In the genomic region with DNA sequence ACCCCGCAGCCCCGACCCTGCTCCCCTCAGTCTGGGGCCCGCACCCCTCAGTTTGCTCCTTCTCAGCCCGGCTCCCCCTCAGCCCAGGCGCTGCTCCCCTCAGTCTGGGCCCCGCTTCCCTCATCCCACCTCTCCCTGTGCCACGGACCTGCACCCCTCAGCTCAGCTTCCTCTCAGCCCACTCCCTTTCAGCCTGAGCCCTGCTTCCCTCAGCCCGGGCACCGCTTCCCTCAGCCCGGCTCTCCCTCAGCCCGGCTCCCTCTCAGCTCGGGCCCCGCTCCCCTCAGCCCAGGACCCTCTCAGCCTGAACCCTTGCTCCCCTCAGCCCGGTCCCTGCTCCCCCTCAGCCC, we compare ENCODE assay signal across 8 mouse cellular contexts. TPM values are rescaled to one million over a fixed set of nuclear protein-coding genes. Genes with fewer than 3 reads are reported as not detected.
DNase-seq lines count a peak whose midpoint lies in the region; ATAC-seq and TF ChIP-seq lines count a peak whose summit lies in the region.

No protein-coding gene starts in this region.

- H3K4me3 ChIP-seq in limb, embryonic 14.5 days (replicated peaks; ENCODE audit: low read length) = peak overlapping the region; percentile 84
- peak overlapping the region; percentile 58 for H3K4me3 ChIP-seq in midbrain, embryonic 16.5 days (ENCODE audit: low read depth, low read length)

- peaks cover 4% of the 10 kb centered on the region; the same call in 1 of the 2 replicates for H3K4me1 ChIP-seq in limb, embryonic 14.5 days (ENCODE audit: control insufficient read depth, insufficient read depth, low read length)
- H3K4me1 ChIP-seq in midbrain, embryonic 16.5 days (ENCODE audit: control insufficient read depth, insufficient read depth, low read length) = peaks cover 4% of the 10 kb centered on the region

- H3K36me3 ChIP-seq in limb, embryonic 14.5 days (ENCODE audit: control insufficient read depth, insufficient read depth, low read length) = peaks cover 3% of the 10 kb centered on the region; the same call in 1 of the 2 replicates
- H3K36me3 ChIP-seq in midbrain, embryonic 16.5 days (ENCODE audit: control insufficient read depth, insufficient read depth, low read length) = no peaks in the 10 kb centered on the region

- H3K9me3 ChIP-seq in limb, embryonic 14.5 days (ENCODE audit: control insufficient read depth, low read length) = no peaks in the 10 kb centered on the region
- H3K9me3 ChIP-seq in midbrain, embryonic 16.5 days (replicated peaks; ENCODE audit: control insufficient read depth, low read length, poor library complexity, severe bottlenecking) = no peaks in the 10 kb centered on the region

- 2% methylated on average over 14 of the region's 14 CpGs for WGBS in limb, embryonic 14.5 days
- WGBS in midbrain, embryonic 16.5 days = 2% methylated on average over 14 of the region's 14 CpGs

- no peak for TF ChIP-seq POLR2A in limb, embryonic 14.5 days (IDR thresholded peaks at IDR 0.05; ENCODE audit: borderline replicate concordance, extremely low read depth, insufficient read depth, insufficient read length)

- H3K9ac ChIP-seq in limb, embryonic 14.5 days (ENCODE audit: low read depth, low read length, severe bottlenecking) = peak overlapping the region; percentile 85
- H3K9ac ChIP-seq in midbrain, embryonic 16.5 days (ENCODE audit: low read depth, low read length) = peak overlapping the region; percentile 92

- H3K27me3 ChIP-seq in limb, embryonic 14.5 days (ENCODE audit: control insufficient read depth, insufficient read depth, low read length) = no peaks in the 10 kb centered on the region
- H3K27me3 ChIP-seq in midbrain, embryonic 16.5 days (ENCODE audit: control insufficient read depth, insufficient read depth, low read depth, low read length) = no peaks in the 10 kb centered on the region

- H3K27ac ChIP-seq in limb, embryonic 14.5 days (replicated peaks; ENCODE audit: low read depth, low read length) = peak overlapping the region; percentile 92
- H3K27ac ChIP-seq in midbrain, embryonic 16.5 days (ENCODE audit: low read length) = peak overlapping the region; percentile 86

- H3K4me2 ChIP-seq in limb, embryonic 14.5 days (replicated peaks; ENCODE audit: low read depth, low read length, severe bottlenecking) = peak overlapping the region; percentile 87
- peak overlapping the region; percentile 58 for H3K4me2 ChIP-seq in midbrain, embryonic 16.5 days (ENCODE audit: low read length)

- DNase-seq in adrenal gland, postnatal 10 days = peak; percentile 49
- no peak for DNase-seq in adrenal gland, postnatal 36 days
- DNase-seq in lung, adult 18-20 months = peak; percentile 5 to 15
- no peak for DNase-seq in lung, postnatal 36 days
- DNase-seq in limb, embryonic 14.5 days (ENCODE audit: low spot score) = no peak
- peak; percentile 20 to 36 for DNase-seq in thymus, postnatal 10 days (ENCODE audit: low spot score in 2 of 2)

- ATAC-seq in granulocyte monocyte progenitor cell, adult 5-6 weeks (replicated peaks; ENCODE audit: poor library complexity, severe bottlenecking) = peak; percentile 23
- peak; percentile 3; the same call in 1 of the 2 replicates for ATAC-seq in limb, embryonic 14.5 days (ENCODE audit: low FRiP score, low read depth)
- peak; percentile 73 for ATAC-seq in midbrain, embryonic 16.5 days

RNA-seq across cellular contexts. Expression of a gene that starts 0.7 kb away (rescaled TPM):
- 10 to 100 TPM; 56.8 to 66.6 TPM for total RNA-seq in adrenal gland, postnatal 10 days (2021)
- total RNA-seq in adrenal gland, postnatal 36 days (2021) = 10 to 100 TPM; 67.4 to 86.0 TPM
- total RNA-seq in granulocyte monocyte progenitor cell, adult 5-6 weeks (2014; fragmentation: Nextera tagmentation) = 36.8 and 44.5 TPM in 2 replicates
- total RNA-seq in granulocyte monocyte progenitor cell, adult 5-6 weeks (2017) = 29.1 and 48.2 TPM in 2 replicates
- 60.6 and 68.9 TPM in 2 replicates for polyA plus RNA-seq in limb, embryonic 14.5 days (2012; rRNA removed)
- 81.0 and 94.1 TPM in 2 replicates for polyA plus RNA-seq in limb, embryonic 14.5 days (2014; fragmentation: Nextera tagmentation; extraction: Ambion mirVana)
- 42.8 and 45.7 TPM in 2 replicates for polyA plus RNA-seq in midbrain, embryonic 16.5 days (2015; fragmentation: Nextera tagmentation; extraction: Ambion mirVana)

RNA-seq across cellular contexts. Expression of a gene that starts 25.0 kb away (rescaled TPM):
- not detected for total RNA-seq in adrenal gland, postnatal 10 days (2021)
- not detected for total RNA-seq in adrenal gland, postnatal 36 days (2021)
- total RNA-seq in granulocyte monocyte progenitor cell, adult 5-6 weeks (2014; fragmentation: Nextera tagmentation) = not detected in 2 replicates
- total RNA-seq in granulocyte monocyte progenitor cell, adult 5-6 weeks (2017) = not detected in 2 replicates
- polyA plus RNA-seq in limb, embryonic 14.5 days (2012; rRNA removed) = 0.13 and 0.22 TPM in 2 replicates
- 0.19 TPM in 1 of 2 replicates, not detected in the other for polyA plus RNA-seq in limb, embryonic 14.5 days (2014; fragmentation: Nextera tagmentation; extraction: Ambion mirVana)
- polyA plus RNA-seq in midbrain, embryonic 16.5 days (2015; fragmentation: Nextera tagmentation; extraction: Ambion mirVana) = 0.16 TPM in 1 of 2 replicates, not detected in the other

RNA-seq across cellular contexts. Expression of a gene that starts 57.7 kb away (rescaled TPM):
- total RNA-seq in adrenal gland, postnatal 10 days (2021) = 10 to 100 TPM; 51.4 to 81.8 TPM
- 10 to 100 TPM; 12.7 to 14.5 TPM for total RNA-seq in adrenal gland, postnatal 36 days (2021)
- total RNA-seq in granulocyte monocyte progenitor cell, adult 5-6 weeks (2014; fragmentation: Nextera tagmentation) = 7.9 and 18.7 TPM in 2 replicates
- total RNA-seq in granulocyte monocyte progenitor cell, adult 5-6 weeks (2017) = 6.1 and 7.7 TPM in 2 replicates
- polyA plus RNA-seq in limb, embryonic 14.5 days (2012; rRNA removed) = 7.7 and 9.3 TPM in 2 replicates
- 13.1 and 15.2 TPM in 2 replicates for polyA plus RNA-seq in limb, embryonic 14.5 days (2014; fragmentation: Nextera tagmentation; extraction: Ambion mirVana)
- polyA plus RNA-seq in midbrain, embryonic 16.5 days (2015; fragmentation: Nextera tagmentation; extraction: Ambion mirVana) = 50.9 and 52.9 TPM in 2 replicates

Comparison
In these comparisons a context has a peak if more than half of its experiments do, and no peak if none do; other contexts are left out.
1. DNase-seq: peak in adrenal gland, postnatal 10 days (single experiment), lung, adult 18-20 months (2 of 2) and thymus, postnatal 10 days (2 of 2); none in adrenal gland, postnatal 36 days (0 of 2), lung, postnatal 36 days (single experiment) and limb, embryonic 14.5 days (single experiment).
2. ATAC-seq: peak in every context shown above with its lines; median percentile 73 in midbrain, embryonic 16.5 days; 23 in granulocyte monocyte progenitor cell, adult 5-6 weeks; 3 in limb, embryonic 14.5 days.